Mouse (Mus musculus) bone marrow macrophage, adult 2 months (primary cell): ENCODE data around the gene Ank3. TPM values are rescaled to one million over a fixed set of nuclear protein-coding genes. Genes with fewer than 3 reads are reported as not detected.

ENCODE experiments used
- H3K27ac ChIP-seq: 2 replicates; pipeline ENCODE4 v1.5.1; 2012; ENCODE audit warnings: low read depth, low read length; ENCODE audit not compliant: insufficient read depth
- H3K4me1 ChIP-seq: 2 replicates; pipeline ENCODE4 v1.6.1; 2012; ENCODE audit warnings: low read length; ENCODE audit not compliant: control insufficient read depth, insufficient read depth
- H3K4me3 ChIP-seq: 2 replicates; pipeline ENCODE4 v1.5.1; 2012; ENCODE audit warnings: mild to moderate bottlenecking, low read length, moderate library complexity; ENCODE audit not compliant: insufficient read depth
- CTCF ChIP-seq: IDR thresholded peaks from 2 replicates; pipeline ENCODE4 v1.5.1; 2012; ENCODE audit warnings: low read depth, mild to moderate bottlenecking, low read length, moderate library complexity
- POLR2A ChIP-seq: IDR thresholded peaks from 2 replicates; pipeline ENCODE4 v1.6.1; 2012; ENCODE audit warnings: mild to moderate bottlenecking, low read depth, low read length, borderline replicate concordance
- polyA plus RNA-seq: library from polyadenylated mRNA; stranded (reverse); fragments of >200 nt; gene quantifications from 2 replicates; pipeline ENCODE4 v1.2.4, GENCODE M21; 2012; ENCODE audit not compliant: missing spikeins, insufficient read depth, insufficient read length

The Ank3 gene
- polyA plus RNA-seq, 1 experiment: 1.5 TPM

DNA sequence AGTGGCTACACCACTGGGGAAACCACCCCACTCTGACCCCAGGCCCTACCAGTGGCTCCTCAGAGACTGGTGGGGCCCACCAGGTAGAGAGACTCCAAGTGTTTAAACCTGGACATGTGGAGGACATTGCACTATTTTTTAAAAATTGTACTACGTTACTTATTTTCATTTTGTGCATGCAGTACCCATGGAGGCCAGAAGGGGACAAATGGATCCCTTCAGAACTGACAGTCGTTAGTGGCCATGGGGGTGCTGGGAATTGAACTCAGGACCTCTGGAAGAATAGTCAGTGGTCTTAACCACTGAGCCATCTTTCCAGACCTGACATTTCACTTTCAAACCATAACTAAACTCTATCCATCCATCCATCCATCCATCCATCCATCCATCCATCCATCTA, 183.0 kb downstream of the Ank3 start:
- Histone ChIP-seq H3K27ac (no peak overlapping the region), H3K4me1 (no peaks in the 10 kb centered on the region), H3K4me3 (no peak overlapping the region)
- no peak for TF ChIP-seq CTCF
- TF ChIP-seq POLR2A: no peak

- no peak overlapping the region for H3K4me3 ChIP-seq
- H3K27ac ChIP-seq: no peak overlapping the region
- TF ChIP-seq CTCF: no peak
- TF ChIP-seq POLR2A: no peak
- no peaks in the 10 kb centered on the region for H3K4me1 ChIP-seq
Observed at GRCm38 (mm10) chr10:69583874-69584481, 185.4 kb downstream of the Ank3 start.

DNA sequence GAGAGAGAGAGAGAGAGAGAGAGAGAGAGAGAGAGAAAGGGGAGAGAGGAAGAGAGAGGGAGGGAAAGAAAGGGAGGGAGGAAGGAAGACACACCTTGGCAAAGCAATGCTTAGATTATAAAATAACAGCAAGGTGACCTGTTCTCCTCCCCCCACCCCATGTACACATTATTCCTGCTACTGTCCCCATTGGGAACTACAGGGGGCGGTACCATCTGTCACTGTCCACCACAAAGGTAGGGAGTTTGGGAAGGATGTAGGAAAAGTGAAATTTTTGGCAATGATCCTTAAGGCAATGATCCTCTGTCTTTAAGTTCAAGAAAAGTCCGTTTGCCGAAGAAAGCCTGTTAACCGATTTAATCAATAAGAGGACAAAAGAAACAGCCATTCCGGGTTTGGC, 186.0 kb downstream of the Ank3 start:
- Histone ChIP-seq H3K4me1 (no peaks in the 10 kb centered on the region), H3K27ac (no peak overlapping the region), H3K4me3 (no peak overlapping the region)
- TF ChIP-seq POLR2A (no peak), CTCF (no peak)

DNA sequence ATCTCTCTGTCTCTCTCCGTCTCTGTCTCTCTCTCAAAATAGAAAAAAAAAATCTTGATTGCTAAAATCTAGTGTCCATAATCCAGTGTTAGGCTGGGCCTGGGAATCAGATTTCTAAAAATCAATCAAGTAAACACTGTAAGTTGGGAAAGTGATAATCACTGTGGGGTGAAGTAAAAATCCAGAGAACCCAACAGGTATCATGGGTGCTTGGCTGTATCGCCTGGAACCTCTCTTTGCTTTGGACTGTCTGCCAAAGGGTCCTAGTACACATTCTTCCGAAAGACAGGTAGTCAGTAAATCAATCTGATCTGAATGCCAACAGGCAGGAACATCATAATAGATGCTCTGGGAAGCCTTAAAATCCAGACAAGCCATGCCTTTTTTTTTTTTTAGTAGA, 186.7 kb downstream of the Ank3 start:
- Histone ChIP-seq H3K4me1 (no peaks in the 10 kb centered on the region), H3K27ac (no peak overlapping the region), H3K4me3 (no peak overlapping the region)
- TF ChIP-seq CTCF: no peak
- TF ChIP-seq POLR2A: no peak

DNA sequence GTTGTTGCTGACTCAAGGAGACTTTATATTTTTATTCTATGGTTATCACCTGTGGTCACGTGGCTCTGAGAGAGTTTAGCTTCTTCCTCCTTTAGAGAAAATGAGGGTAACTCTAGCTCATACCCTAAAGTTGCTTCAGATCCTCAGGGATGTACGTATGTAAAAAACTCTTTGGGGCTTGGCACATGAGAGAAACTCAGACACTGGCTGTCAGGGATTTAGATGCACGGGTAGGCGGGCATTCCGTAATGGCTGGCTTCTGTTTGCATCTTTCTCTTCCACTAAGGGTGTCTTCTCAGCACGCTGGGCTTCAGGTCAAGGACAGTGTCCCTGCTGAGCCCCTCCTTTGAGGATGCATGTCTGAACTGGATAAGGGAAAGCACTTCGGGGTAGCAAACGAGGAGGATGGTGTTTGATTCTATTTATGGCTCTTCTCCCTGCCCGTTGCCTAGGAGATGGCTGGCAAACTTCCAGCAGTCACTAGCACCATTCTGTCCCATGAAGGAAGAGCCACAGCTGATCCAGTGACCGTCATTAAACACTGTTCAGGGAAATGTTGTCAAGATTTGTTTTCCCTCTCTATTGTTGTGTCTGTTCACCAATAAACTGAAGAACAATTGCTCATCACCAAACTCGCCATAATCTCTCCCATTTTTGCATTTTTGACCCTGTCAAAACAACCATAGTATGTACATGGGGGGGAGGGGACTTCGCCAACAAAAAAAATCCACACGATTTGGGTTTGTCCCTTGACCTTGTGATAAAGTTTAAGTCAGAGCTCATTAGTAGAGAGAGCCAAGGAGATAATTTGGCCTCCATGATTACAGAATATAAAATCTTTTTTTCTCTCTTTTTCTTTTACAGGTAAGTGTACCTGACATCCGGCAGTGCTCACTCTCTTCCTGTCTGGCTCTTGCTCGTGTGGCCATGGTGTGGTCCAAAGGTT, 195.9 kb downstream of the Ank3 start:
- H3K4me1 ChIP-seq: no peaks in the 10 kb centered on the region
- TF ChIP-seq CTCF (no peak), POLR2A (no peak)
- H3K27ac ChIP-seq: no peak overlapping the region
- no peak overlapping the region for H3K4me3 ChIP-seq

DNA sequence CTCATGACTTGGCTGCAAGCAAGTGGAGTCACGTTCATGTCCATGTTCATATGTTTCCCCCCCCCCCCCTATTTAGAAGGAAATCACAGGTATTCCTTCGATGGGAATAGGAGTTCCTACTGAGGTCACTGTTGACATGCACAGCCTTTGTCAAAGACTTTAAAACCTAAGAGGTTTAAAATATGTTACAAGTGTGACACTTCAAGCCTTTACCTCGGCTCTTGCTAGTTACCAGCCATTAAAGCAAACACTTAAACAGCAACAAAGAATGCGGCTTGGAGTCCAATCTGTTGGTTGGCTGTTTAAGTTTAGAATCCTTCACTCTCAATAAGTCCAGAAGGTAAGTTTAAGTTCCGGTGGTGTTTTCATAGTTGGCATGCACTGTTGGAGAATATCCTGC, 196.9 kb downstream of the Ank3 start:
- TF ChIP-seq POLR2A (no peak), CTCF (no peak)
- H3K4me1 ChIP-seq: no peaks in the 10 kb centered on the region
- H3K27ac ChIP-seq: no peak overlapping the region
- no peak overlapping the region for H3K4me3 ChIP-seq

DNA sequence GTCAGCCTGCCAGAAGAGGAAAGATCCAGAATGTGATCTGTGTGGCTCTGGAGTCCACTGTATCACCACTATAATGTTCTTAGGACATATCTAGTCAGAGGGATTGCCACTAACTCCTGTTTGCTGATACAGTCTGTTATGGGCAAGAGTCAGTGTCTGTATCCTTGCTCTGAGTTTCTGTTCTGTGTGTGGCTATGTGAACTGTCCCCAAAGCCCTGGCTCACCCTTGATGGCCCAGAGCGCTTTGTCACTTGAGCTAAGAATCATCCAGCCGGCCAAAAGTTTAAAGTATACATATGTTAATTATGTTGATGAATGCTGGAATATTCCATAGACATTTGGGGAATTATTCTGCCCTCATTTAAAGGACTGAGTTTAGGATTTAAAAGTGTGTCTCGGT, 202.9 kb downstream of the Ank3 start:
- no peak overlapping the region for H3K27ac ChIP-seq
- TF ChIP-seq POLR2A (no peak), CTCF (no peak)
- H3K4me3 ChIP-seq: no peak overlapping the region

GRCm38 (mm10) chr10:69602711-69603110, 204.1 kb downstream of the Ank3 start:
- H3K4me3 ChIP-seq: no peak overlapping the region
- H3K27ac ChIP-seq: no peak overlapping the region
- no peak for TF ChIP-seq CTCF
- TF ChIP-seq POLR2A: no peak
- no peaks in the 10 kb centered on the region for H3K4me1 ChIP-seq

More for the DNA sequence above, 202.9 kb downstream of the Ank3 start:
- H3K4me1 ChIP-seq: no peaks in the 10 kb centered on the region

GRCm38 (mm10) chr10:69604609-69605008, 206.0 kb downstream of the Ank3 start:
- H3K4me1 ChIP-seq: no peaks in the 10 kb centered on the region

GRCm38 (mm10) chr10:69605211-69605610, 206.6 kb downstream of the Ank3 start:
- H3K4me1 ChIP-seq: no peaks in the 10 kb centered on the region
- no peak overlapping the region for H3K4me3 ChIP-seq
- H3K27ac ChIP-seq: no peak overlapping the region
- TF ChIP-seq CTCF: no peak
- TF ChIP-seq POLR2A: no peak

More at GRCm38 (mm10) chr10:69604609-69605008, 206.0 kb downstream of the Ank3 start:
- no peak for TF ChIP-seq CTCF
- no peak for TF ChIP-seq POLR2A
- no peak overlapping the region for H3K27ac ChIP-seq
- no peak overlapping the region for H3K4me3 ChIP-seq
